Mouse (Mus musculus): ENCODE measurements around the gene Trak1.

GRCm38 (mm10) chr9:121330065-121330464 is 32.8 kb downstream of the Trak1 start:
- no peak for TF ChIP-seq CTCF (IDR thresholded peaks at IDR 0.05; ENCODE audit: low read depth, low read length)
- TF ChIP-seq POLR2A (IDR thresholded peaks at IDR 0.05; ENCODE audit: borderline replicate concordance, low read depth, low read length), result no peak
